Mouse (Mus musculus) cerebellum, adult 2 months (tissue): Measurements from ENCODE around the gene Olfr1247.

ENCODE experiments used
- CTCF ChIP-seq: fragments of 200-500 bp; IDR thresholded peaks from 2 replicates; pipeline ENCODE4 v1.5.1; 2011; ENCODE audit warnings: low read depth, mild to moderate bottlenecking, control low read depth, low read length, moderate library complexity, borderline replicate concordance; ENCODE audit not compliant: insufficient read depth
- POLR2A ChIP-seq: fragments of 200-500 bp; IDR thresholded peaks from 2 replicates; pipeline ENCODE4 v1.6.1; 2011; ENCODE audit warnings: low read length, control low read depth, borderline replicate concordance; ENCODE audit not compliant: insufficient read depth

DNA sequence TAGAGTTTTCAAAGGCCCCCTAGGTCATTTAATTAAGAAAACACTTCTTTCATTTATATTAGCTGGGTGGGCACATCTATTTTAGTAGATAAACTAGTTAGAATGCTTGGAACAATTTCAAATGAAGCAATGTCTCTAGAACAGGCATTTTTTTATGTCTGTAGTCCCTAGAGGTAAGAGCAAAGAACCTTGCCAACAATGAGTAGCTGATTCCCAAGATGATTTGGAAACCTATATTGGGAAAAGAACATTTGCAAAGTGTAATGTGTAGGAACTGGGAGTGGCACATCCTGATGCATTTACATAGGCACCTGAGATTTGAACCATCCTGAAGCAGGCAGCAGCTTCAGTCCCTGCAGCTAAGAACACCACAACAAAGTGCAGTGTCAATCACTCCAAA, 47.4 kb upstream of the Olfr1247 start, which contains the start of gene Olfr1250:
- no peak for TF ChIP-seq CTCF
- no peak for TF ChIP-seq POLR2A
